In the genomic region with DNA sequence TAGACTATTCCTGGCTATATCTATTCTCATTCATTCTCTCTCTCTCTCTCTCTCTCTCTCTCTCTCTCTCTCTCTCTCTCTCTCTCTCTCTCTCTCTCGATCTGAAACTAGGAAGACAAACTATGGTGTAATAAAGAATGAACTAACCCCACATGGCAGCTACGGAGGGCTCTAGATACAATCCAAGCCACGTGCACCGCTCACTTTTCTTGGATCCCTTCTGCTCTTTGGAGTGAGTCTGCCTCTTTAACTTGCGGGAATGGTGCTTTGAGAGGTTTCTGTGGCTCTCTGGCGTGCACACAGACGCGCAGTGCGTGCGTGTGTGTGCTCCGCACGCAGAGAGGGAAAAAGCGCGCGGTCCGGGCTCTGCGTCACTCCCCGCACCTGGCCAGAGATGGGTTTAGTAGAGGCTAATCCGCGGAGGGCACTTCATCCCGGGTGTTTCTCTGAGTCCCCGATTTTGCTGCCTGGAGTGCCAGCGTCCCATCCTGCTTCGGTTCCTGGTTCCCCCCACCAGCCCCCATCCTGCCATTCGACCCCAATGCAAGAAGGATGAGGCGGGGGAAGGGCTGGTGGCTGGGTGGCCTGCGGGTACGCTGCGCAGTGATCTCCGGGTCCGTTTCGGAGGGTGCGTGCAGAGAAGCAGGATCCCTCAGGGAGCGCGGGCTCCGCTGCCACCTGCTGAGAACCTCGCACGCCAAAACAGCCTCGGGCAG, we compare ENCODE assay signal across 7 mouse cellular contexts. TPM values are rescaled to one million over a fixed set of nuclear protein-coding genes. Genes with fewer than 3 reads are reported as not detected.
DNase-seq lines count a peak whose midpoint lies in the region; ATAC-seq and TF ChIP-seq lines count a peak whose summit lies in the region.

No protein-coding gene starts in this region.

- H3K36me3 ChIP-seq in testis, adult 2 months (ENCODE audit: control insufficient read depth, insufficient read depth, low read length): no peaks in the 10 kb centered on the region
- no peaks in the 10 kb centered on the region for H3K36me3 ChIP-seq in hindbrain, embryonic 10.5 days
- no peaks in the 10 kb centered on the region for H3K36me3 ChIP-seq in midbrain, embryonic 15.5 days (replicated peaks)

- peak; percentile 77 for ATAC-seq in midbrain, embryonic 15.5 days (replicated peaks)

- H3K9me3 ChIP-seq in hindbrain, embryonic 10.5 days: no peaks in the 10 kb centered on the region
- H3K9me3 ChIP-seq in midbrain, embryonic 15.5 days: no peaks in the 10 kb centered on the region

- TF ChIP-seq POLR2A in testis, adult 2 months (IDR thresholded peaks at IDR 0.05; ENCODE audit: control insufficient read depth, low read depth, low read length): no peak
- no peak for TF ChIP-seq POLR2A in cortical plate, adult 2 months (IDR thresholded peaks at IDR 0.05; ENCODE audit: extremely low read depth, insufficient read depth, low read length)

- H3K27ac ChIP-seq in testis, adult 2 months (ENCODE audit: control insufficient read depth, insufficient read depth, low read depth, low read length): no peak overlapping the region
- no peak overlapping the region for H3K27ac ChIP-seq in cortical plate, adult 2 months (ENCODE audit: insufficient read depth, low read length)
- peak overlapping the region; percentile 83 for H3K27ac ChIP-seq in hindbrain, embryonic 10.5 days
- H3K27ac ChIP-seq in midbrain, embryonic 15.5 days: no peak overlapping the region

- intact Hi-C loops in left cerebral cortex, postnatal 4 days (cut with DNase I): no loop called here

- no peak for TF ChIP-seq CTCF in testis, adult 2 months (IDR thresholded peaks at IDR 0.05; ENCODE audit: control insufficient read depth, insufficient read depth, insufficient replicate concordance, low read depth, low read length)
- TF ChIP-seq CTCF in cortical plate, adult 2 months (IDR thresholded peaks at IDR 0.05; ENCODE audit: extremely low read depth, insufficient read depth, low read length): no peak

- WGBS in hindbrain, embryonic 10.5 days: under 1% methylated on average over 39 of the region's 39 CpGs
- under 1% methylated on average over 39 of the region's 39 CpGs for WGBS in midbrain, embryonic 15.5 days

- H3K4me1 ChIP-seq in testis, adult 2 months (ENCODE audit: control insufficient read depth, insufficient read depth, low read length): peaks cover 11% of the 10 kb centered on the region
- no peaks in the 10 kb centered on the region; the same call in 1 of the 2 replicates for H3K4me1 ChIP-seq in cortical plate, adult 2 months (ENCODE audit: control insufficient read depth, insufficient read depth, low read length)
- peaks cover 29% of the 10 kb centered on the region for H3K4me1 ChIP-seq in hindbrain, embryonic 10.5 days (replicated peaks)
- H3K4me1 ChIP-seq in midbrain, embryonic 15.5 days: peaks cover 17% of the 10 kb centered on the region; the same call in 1 of the 2 replicates

- no peak for DNase-seq in testis, postnatal 14 days (ENCODE audit: low spot score)
- no peak for DNase-seq in hindbrain, embryonic 10.5 days (ENCODE audit: low spot score)
- DNase-seq in left cerebral cortex, postnatal 4 days: peak; percentile 41
- DNase-seq in thymus, postnatal 0 days (ENCODE audit: low spot score): peak; percentile 34

- H3K27me3 ChIP-seq in testis, adult 2 months (ENCODE audit: control insufficient read depth, insufficient read depth, low read length): no peaks in the 10 kb centered on the region
- H3K27me3 ChIP-seq in hindbrain, embryonic 10.5 days (ENCODE audit: insufficient read depth, poor library complexity, severe bottlenecking): peaks cover 68% of the 10 kb centered on the region
- H3K27me3 ChIP-seq in midbrain, embryonic 15.5 days (replicated peaks): peaks cover 26% of the 10 kb centered on the region

- peak overlapping the region; percentile 47 for H3K9ac ChIP-seq in midbrain, embryonic 15.5 days

- peak overlapping the region; percentile 78 for H3K4me3 ChIP-seq in testis, adult 2 months (ENCODE audit: control insufficient read depth, low read depth, low read length)
- peak overlapping the region; percentile 76 for H3K4me3 ChIP-seq in cortical plate, adult 2 months (ENCODE audit: insufficient read depth, low read length)
- H3K4me3 ChIP-seq in hindbrain, embryonic 10.5 days: peak overlapping the region; percentile 78
- H3K4me3 ChIP-seq in midbrain, embryonic 15.5 days: peak overlapping the region; percentile 55

- H3K4me2 ChIP-seq in midbrain, embryonic 15.5 days: peak overlapping the region; percentile 99

RNA-seq across cellular contexts. Expression of a gene that starts 3.1 kb away (rescaled TPM):
- 37.8 and 40.7 TPM in 2 replicates for polyA plus RNA-seq in testis, adult 2 months (2012; rRNA removed)
- 13.8 and 16.8 TPM in 2 replicates for polyA plus RNA-seq in cortical plate, adult 2 months (2012; rRNA removed)
- polyA plus RNA-seq in hindbrain, embryonic 10.5 days (2016; fragmentation: Nextera tagmentation; extraction: Ambion mirVana): 21.2 and 27.1 TPM in 2 replicates
- total RNA-seq in left cerebral cortex, postnatal 4 days (2021): 10 to 100 TPM; 12.9 to 14.3 TPM
- 9.5 and 10.5 TPM in 2 replicates for polyA plus RNA-seq in midbrain, embryonic 15.5 days (2015; fragmentation: Nextera tagmentation; extraction: Ambion mirVana)
- polyA plus RNA-seq in thymus, postnatal 0 days (2015; fragmentation: Nextera tagmentation; extraction: Ambion mirVana): 16.4 and 18.5 TPM in 2 replicates

Comparison
In these comparisons a context has a peak if more than half of its experiments do, and no peak if none do; other contexts are left out.
1. DNase-seq: peak in left cerebral cortex, postnatal 4 days (single experiment) and thymus, postnatal 0 days (single experiment); none in testis, postnatal 14 days (single experiment) and hindbrain, embryonic 10.5 days (single experiment).
2. Peak in every context shown above with its lines, with median percentiles within 50 percentile points of each other: H3K4me3 ChIP-seq.